Mouse (Mus musculus): ENCODE data around the gene Dag1. TPM values are rescaled to one million over a fixed set of nuclear protein-coding genes. Genes with fewer than 3 reads are reported as not detected.

Gene Dag1
- polyA plus RNA-seq, 1 experiment, result 102 TPM

GRCm38 (mm10) chr9:108178391-108178790 lies 85.4 kb downstream of the Dag1 start:
- Histone ChIP-seq H3K27ac (ENCODE audit: insufficient read depth, low read length) (no peak overlapping the region), H3K4me3 (ENCODE audit: insufficient read depth, low read length) (no peak overlapping the region), H3K4me1 (ENCODE audit: control insufficient read depth, insufficient read depth, low read length) (no peaks in the 10 kb centered on the region)
- no peak for TF ChIP-seq CTCF (IDR thresholded peaks at IDR 0.05; ENCODE audit: borderline replicate concordance, insufficient read depth, low read length)
- TF ChIP-seq POLR2A (IDR thresholded peaks at IDR 0.05; ENCODE audit: low read depth, low read length), result no peak

- TF ChIP-seq POLR2A (IDR thresholded peaks at IDR 0.05; ENCODE audit: low read depth, low read length) (no peak), CTCF (IDR thresholded peaks at IDR 0.05; ENCODE audit: borderline replicate concordance, insufficient read depth, low read length) (no peak)
- no peak overlapping the region for H3K4me3 ChIP-seq (ENCODE audit: insufficient read depth, low read length)
- no peak overlapping the region for H3K27ac ChIP-seq (ENCODE audit: insufficient read depth, low read length)
- no peaks in the 10 kb centered on the region for H3K4me1 ChIP-seq (ENCODE audit: control insufficient read depth, insufficient read depth, low read length)
Measured at GRCm38 (mm10) chr9:108175116-108175838, 88.5 kb downstream of the Dag1 start.

- Histone ChIP-seq H3K27ac (ENCODE audit: insufficient read depth, low read length) (no peak overlapping the region), H3K4me3 (ENCODE audit: insufficient read depth, low read length) (no peak overlapping the region), H3K4me1 (ENCODE audit: control insufficient read depth, insufficient read depth, low read length) (no peaks in the 10 kb centered on the region)
- no peak for TF ChIP-seq CTCF (IDR thresholded peaks at IDR 0.05; ENCODE audit: borderline replicate concordance, insufficient read depth, low read length)
Measured at GRCm38 (mm10) chr9:108172777-108173350, 90.9 kb downstream of the Dag1 start.

- Histone ChIP-seq H3K27ac (ENCODE audit: insufficient read depth, low read length) (no peak overlapping the region), H3K4me1 (ENCODE audit: control insufficient read depth, insufficient read depth, low read length) (no peaks in the 10 kb centered on the region), H3K4me3 (ENCODE audit: insufficient read depth, low read length) (no peak overlapping the region)
- TF ChIP-seq POLR2A (IDR thresholded peaks at IDR 0.05; ENCODE audit: low read depth, low read length), result no peak
- TF ChIP-seq CTCF (IDR thresholded peaks at IDR 0.05; ENCODE audit: borderline replicate concordance, insufficient read depth, low read length), result no peak
Measured at GRCm38 (mm10) chr9:108169751-108170150, 94.0 kb downstream of the Dag1 start.

GRCm38 (mm10) chr9:108165143-108165542 lies 98.6 kb downstream of the Dag1 start:
- H3K27ac ChIP-seq (ENCODE audit: insufficient read depth, low read length), result no peak overlapping the region
- TF ChIP-seq CTCF (IDR thresholded peaks at IDR 0.05; ENCODE audit: borderline replicate concordance, insufficient read depth, low read length) (no peak), POLR2A (IDR thresholded peaks at IDR 0.05; ENCODE audit: low read depth, low read length) (no peak)

GRCm38 (mm10) chr9:108163646-108164284 lies 100.0 kb downstream of the Dag1 start:
- Histone ChIP-seq H3K4me1 (ENCODE audit: control insufficient read depth, insufficient read depth, low read length) (no peaks in the 10 kb centered on the region), H3K4me3 (ENCODE audit: insufficient read depth, low read length) (no peak overlapping the region)
- TF ChIP-seq POLR2A (IDR thresholded peaks at IDR 0.05; ENCODE audit: low read depth, low read length) (no peak), CTCF (IDR thresholded peaks at IDR 0.05; ENCODE audit: borderline replicate concordance, insufficient read depth, low read length) (no peak)

More at GRCm38 (mm10) chr9:108165143-108165542, 98.6 kb downstream of the Dag1 start:
- Histone ChIP-seq H3K4me1 (ENCODE audit: control insufficient read depth, insufficient read depth, low read length) (no peaks in the 10 kb centered on the region), H3K4me3 (ENCODE audit: insufficient read depth, low read length) (no peak overlapping the region)

GRCm38 (mm10) chr9:108157891-108158290 lies 105.9 kb downstream of the Dag1 start:
- Histone ChIP-seq H3K4me1 (ENCODE audit: control insufficient read depth, insufficient read depth, low read length) (peaks cover 9% of the 10 kb centered on the region), H3K4me3 (ENCODE audit: insufficient read depth, low read length) (no peak overlapping the region), H3K27ac (ENCODE audit: insufficient read depth, low read length) (peak overlapping the region; percentile 42; the same call in 1 of the 2 replicates)
- TF ChIP-seq CTCF (IDR thresholded peaks at IDR 0.05; ENCODE audit: borderline replicate concordance, insufficient read depth, low read length) (no peak), POLR2A (IDR thresholded peaks at IDR 0.05; ENCODE audit: low read depth, low read length) (no peak)

More at GRCm38 (mm10) chr9:108163646-108164284, 100.0 kb downstream of the Dag1 start:
- H3K27ac ChIP-seq (ENCODE audit: insufficient read depth, low read length), result no peak overlapping the region

- Histone ChIP-seq H3K27ac (ENCODE audit: insufficient read depth, low read length) (peak overlapping the region; percentile 72), H3K4me1 (ENCODE audit: control insufficient read depth, insufficient read depth, low read length) (peaks cover 9% of the 10 kb centered on the region), H3K4me3 (ENCODE audit: insufficient read depth, low read length) (no peak overlapping the region)
- TF ChIP-seq CTCF (IDR thresholded peaks at IDR 0.05; ENCODE audit: borderline replicate concordance, insufficient read depth, low read length) (no peak), POLR2A (IDR thresholded peaks at IDR 0.05; ENCODE audit: low read depth, low read length) (no peak)
Measured at GRCm38 (mm10) chr9:108157451-108157850, 106.3 kb downstream of the Dag1 start.

- peaks cover 9% of the 10 kb centered on the region for H3K4me1 ChIP-seq (ENCODE audit: control insufficient read depth, insufficient read depth, low read length)
- H3K27ac ChIP-seq (ENCODE audit: insufficient read depth, low read length), result peak overlapping the region; percentile 72; the same call in 1 of the 2 replicates
- no peak overlapping the region for H3K4me3 ChIP-seq (ENCODE audit: insufficient read depth, low read length)
- TF ChIP-seq CTCF (IDR thresholded peaks at IDR 0.05; ENCODE audit: borderline replicate concordance, insufficient read depth, low read length) (no peak), POLR2A (IDR thresholded peaks at IDR 0.05; ENCODE audit: low read depth, low read length) (no peak)
Measured at GRCm38 (mm10) chr9:108156786-108157185, 107.0 kb downstream of the Dag1 start.

- Histone ChIP-seq H3K4me1 (ENCODE audit: control insufficient read depth, insufficient read depth, low read length) (peaks cover 9% of the 10 kb centered on the region), H3K27ac (ENCODE audit: insufficient read depth, low read length) (no peak overlapping the region), H3K4me3 (ENCODE audit: insufficient read depth, low read length) (no peak overlapping the region)
- TF ChIP-seq POLR2A (IDR thresholded peaks at IDR 0.05; ENCODE audit: low read depth, low read length) (no peak), CTCF (IDR thresholded peaks at IDR 0.05; ENCODE audit: borderline replicate concordance, insufficient read depth, low read length) (no peak)
Measured at GRCm38 (mm10) chr9:108154814-108155213, 108.9 kb downstream of the Dag1 start.

Other genes starting within 250 kb of the Dag1 start
- 32.3 and 33.5 TPM in 2 replicates for gene Gmppb, start 214.7 kb downstream of the Dag1 start, polyA plus RNA-seq (2011; ENCODE audit: insufficient read length, low read depth, missing spikeins)
- 3.0 and 3.4 TPM in 2 replicates for gene Amigo3, start 210.8 kb downstream of the Dag1 start, polyA plus RNA-seq (2011; ENCODE audit: insufficient read length, low read depth, missing spikeins)
- gene Mst1, start 183.5 kb downstream of the Dag1 start, polyA plus RNA-seq (2011; ENCODE audit: insufficient read length, low read depth, missing spikeins), result not detected in 2 replicates
- 26.4 and 31.4 TPM in 2 replicates for gene Rnf123, start 180.6 kb downstream of the Dag1 start, polyA plus RNA-seq (2011; ENCODE audit: insufficient read length, low read depth, missing spikeins)
- gene Apeh, start 169.4 kb downstream of the Dag1 start, polyA plus RNA-seq (2011; ENCODE audit: insufficient read length, low read depth, missing spikeins), result 53.4 and 63.9 TPM in 2 replicates
- 0.08 and 0.25 TPM in 2 replicates for gene Bsn, start 73.6 kb downstream of the Dag1 start, polyA plus RNA-seq (2011; ENCODE audit: insufficient read length, low read depth, missing spikeins)
- gene Nicn1, start 26.5 kb upstream of the Dag1 start, polyA plus RNA-seq (2011; ENCODE audit: insufficient read length, low read depth, missing spikeins), result 36.5 and 49.6 TPM in 2 replicates
- 2.6 and 3.7 TPM in 2 replicates for gene Amt, start 32.9 kb upstream of the Dag1 start, polyA plus RNA-seq (2011; ENCODE audit: insufficient read length, low read depth, missing spikeins)
- 575 and 590 TPM in 2 replicates for gene Rhoa, start 42.2 kb upstream of the Dag1 start, polyA plus RNA-seq (2011; ENCODE audit: insufficient read length, low read depth, missing spikeins)
- 22.9 and 24.5 TPM in 2 replicates for gene Tcta, start 42.2 kb upstream of the Dag1 start, polyA plus RNA-seq (2011; ENCODE audit: insufficient read length, low read depth, missing spikeins)
- 328 and 399 TPM in 2 replicates for gene Gpx1, start 74.9 kb upstream of the Dag1 start, polyA plus RNA-seq (2011; ENCODE audit: insufficient read length, low read depth, missing spikeins)
- gene Usp4, start 83.9 kb upstream of the Dag1 start, polyA plus RNA-seq (2011; ENCODE audit: insufficient read length, low read depth, missing spikeins), result 93.4 and 102 TPM in 2 replicates
- gene 1700102P08Rik, start 128.8 kb upstream of the Dag1 start, polyA plus RNA-seq (2011; ENCODE audit: insufficient read length, low read depth, missing spikeins), result 0.63 TPM in 1 of 2 replicates, not detected in the other
- gene Ccdc36, start 164.5 kb upstream of the Dag1 start, polyA plus RNA-seq (2011; ENCODE audit: insufficient read length, low read depth, missing spikeins), result 0.22 TPM in 1 of 2 replicates, not detected in the other
- gene BC048562, start 172.5 kb upstream of the Dag1 start, polyA plus RNA-seq (2011; ENCODE audit: insufficient read length, low read depth, missing spikeins), result not detected in 2 replicates
- gene Ccdc71, start 196.6 kb upstream of the Dag1 start, polyA plus RNA-seq (2011; ENCODE audit: insufficient read length, low read depth, missing spikeins), result 18.3 and 19.8 TPM in 2 replicates
- gene Klhdc8b, start 197.6 kb upstream of the Dag1 start, polyA plus RNA-seq (2011; ENCODE audit: insufficient read length, low read depth, missing spikeins), result 6.5 and 8.3 TPM in 2 replicates
- 118 and 152 TPM in 2 replicates for gene Lamb2, start 215.8 kb upstream of the Dag1 start, polyA plus RNA-seq (2011; ENCODE audit: insufficient read length, low read depth, missing spikeins)
- gene Usp19, start 226.6 kb upstream of the Dag1 start, polyA plus RNA-seq (2011; ENCODE audit: insufficient read length, low read depth, missing spikeins), result 77.0 and 80.7 TPM in 2 replicates
- 261 and 263 TPM in 2 replicates for gene Qars, start 243.7 kb upstream of the Dag1 start, polyA plus RNA-seq (2011; ENCODE audit: insufficient read length, low read depth, missing spikeins)